Mouse (Mus musculus) lung, postnatal 10 days (tissue): ENCODE data around the gene Styk1.
"Not testable (repeated sequence)": the region's sequence is repeated elsewhere in the genome, so short reads cannot be mapped to it uniquely, and the experiment has no call there.

Experiments
- DNase-seq: peaks from one replicate; pipeline ENCODE4 v3.0.0; 2021

Gene Styk1

DNA sequence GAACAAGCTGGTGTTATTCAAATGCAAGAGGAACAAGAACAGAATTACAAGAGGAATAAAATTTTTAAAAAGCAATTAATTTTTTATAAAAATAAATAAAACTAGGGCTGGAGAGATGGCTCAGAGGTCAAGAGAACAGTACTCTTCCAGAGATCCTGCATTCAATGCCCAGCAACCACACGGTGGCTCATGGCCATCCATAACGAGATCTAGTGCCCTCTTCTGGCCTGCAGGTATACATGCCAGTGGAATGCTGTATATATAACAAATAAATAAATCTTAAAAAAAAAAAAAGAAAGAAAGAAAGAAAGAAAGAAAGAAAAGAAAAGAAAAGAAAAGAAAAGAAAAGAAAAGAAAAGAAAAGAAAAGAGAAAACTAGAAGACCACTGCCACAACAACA is 63.0 kb downstream of the Styk1 start:
- peak; percentile 60 for DNase-seq

DNA sequence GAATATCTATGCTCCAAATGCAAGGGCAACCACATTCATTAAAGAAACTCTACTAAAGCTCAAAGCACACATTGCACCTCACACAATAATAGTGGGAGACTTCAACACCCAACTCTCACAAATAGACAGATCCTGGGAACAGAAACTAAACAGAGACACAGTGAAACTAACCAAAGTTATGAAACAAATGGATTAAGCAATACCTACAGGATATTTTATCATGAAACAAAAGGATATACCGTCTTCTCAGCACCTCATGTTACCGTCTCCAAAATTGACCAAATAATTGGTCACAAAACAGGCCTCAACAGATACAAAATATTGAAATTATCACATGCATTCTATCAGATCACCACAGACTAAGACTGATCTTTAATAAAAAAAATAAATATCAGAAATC is 75.2 kb downstream of the Styk1 start:
- DNase-seq, result not testable (repeated sequence)

DNA sequence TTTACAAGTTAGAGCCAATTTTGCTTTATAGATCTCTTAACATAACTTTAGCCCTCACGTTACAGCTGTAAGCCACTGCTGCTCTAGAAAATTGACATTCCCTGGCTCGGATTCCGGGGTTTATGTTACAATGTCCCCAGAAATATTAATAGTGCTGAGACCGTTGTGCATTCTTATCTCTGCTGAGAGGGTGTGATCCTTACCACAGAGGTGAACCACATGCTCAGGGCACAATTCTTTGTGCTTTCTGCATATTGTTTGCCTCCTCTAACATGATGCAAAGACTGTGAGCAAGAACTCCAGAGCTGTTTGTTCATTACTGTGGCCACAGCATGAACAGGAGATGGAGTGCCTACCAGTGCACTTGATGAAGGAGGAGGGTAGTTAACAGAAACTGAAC is 76.7 kb downstream of the Styk1 start:
- no peak for DNase-seq

DNA sequence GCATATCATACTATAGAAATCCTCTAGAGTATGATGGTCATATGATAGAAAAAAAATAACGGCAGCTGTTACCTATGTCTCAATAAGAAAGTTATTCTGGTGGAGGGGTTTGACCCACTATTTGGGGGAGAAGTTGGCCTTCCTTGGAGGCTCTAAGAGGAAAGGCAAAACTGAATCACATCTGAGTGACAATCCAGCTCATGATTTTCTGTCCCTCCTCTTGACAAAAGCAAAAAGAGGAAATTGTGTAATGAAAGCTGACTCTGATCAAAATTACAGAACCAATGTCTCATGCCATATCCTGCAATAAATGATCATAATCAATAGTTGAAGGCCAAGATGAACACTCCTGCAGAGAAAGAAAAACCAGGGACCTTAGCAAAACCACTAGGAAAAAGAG is 81.1 kb downstream of the Styk1 start:
- DNase-seq, result no peak

DNA sequence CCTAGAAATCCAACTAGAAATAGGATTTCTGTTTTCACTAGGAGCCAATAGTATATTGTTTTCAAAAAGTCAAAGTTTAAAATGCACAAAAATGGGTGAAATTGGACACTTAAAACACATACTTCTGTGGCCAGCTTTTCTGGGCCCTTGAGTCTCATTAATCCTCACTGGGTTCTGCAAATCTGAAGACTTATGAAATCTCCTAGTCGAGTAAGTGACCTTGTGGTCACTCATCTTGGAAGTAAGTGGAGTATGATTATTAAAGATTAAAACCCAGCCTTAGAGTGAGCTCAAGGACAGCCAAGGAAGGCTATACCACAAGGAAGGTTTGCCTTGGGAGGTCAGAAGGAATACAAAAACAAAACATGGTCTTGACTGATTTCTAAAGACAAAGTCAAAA is 83.1 kb downstream of the Styk1 start:
- DNase-seq, result no peak

DNA sequence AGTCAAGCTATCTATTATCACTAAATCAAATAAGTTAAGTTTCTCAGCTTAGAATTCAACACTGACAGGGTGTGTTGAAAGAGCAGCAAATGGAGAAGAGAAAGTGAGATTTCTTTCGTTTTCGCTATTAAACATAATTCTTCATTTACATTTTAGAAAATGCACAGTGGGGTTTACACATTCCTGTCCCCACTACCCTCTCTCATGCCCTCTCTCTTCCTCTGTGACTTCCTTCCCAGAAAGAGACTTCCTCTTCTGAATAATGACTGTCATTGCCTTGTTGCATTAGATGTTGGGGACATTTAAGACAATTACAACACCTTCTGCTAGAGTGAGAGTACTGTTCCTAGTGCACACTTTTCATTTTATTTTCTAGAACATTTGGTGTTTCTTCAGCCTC is 83.8 kb downstream of the Styk1 start:
- DNase-seq, result no peak

DNA sequence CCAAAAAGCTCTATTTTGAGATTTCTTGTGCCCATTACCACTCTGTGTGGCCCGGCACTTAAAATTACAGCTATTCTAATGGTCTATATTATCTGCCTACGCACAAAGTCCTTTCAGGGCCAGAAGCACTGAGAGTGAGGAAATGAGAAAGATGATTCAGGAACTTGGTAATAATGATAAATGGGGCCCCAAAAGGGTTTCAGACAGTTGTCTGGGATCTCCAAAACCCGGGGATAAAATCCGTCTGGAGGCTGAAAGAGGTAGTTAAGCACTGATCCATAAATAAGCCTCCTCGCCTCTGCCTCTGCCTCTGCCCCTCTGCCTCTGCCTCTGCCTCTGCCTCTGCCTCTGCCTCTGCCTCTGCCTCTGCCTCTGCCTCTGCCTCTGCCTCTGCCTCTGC is 89.2 kb downstream of the Styk1 start:
- DNase-seq, result no peak

DNA sequence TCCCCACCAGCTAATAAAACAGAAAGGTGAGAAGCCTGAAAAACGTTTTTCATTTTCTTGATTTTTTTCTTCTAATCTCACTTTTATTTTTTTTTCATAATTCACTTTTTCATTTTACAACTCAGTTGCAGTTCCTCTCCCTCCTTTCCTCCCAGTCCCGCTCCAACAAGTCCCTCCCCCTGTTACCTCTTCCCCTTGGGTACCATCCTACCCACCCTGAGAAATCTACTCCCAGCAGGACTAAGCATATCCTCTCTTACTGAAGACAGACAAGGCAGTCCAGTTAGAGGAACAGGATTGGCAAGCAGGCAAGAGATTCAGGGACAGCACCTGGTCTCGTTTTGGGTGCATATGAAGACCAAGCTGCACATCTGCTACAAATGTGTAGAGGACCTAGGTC is 90.6 kb downstream of the Styk1 start:
- no peak for DNase-seq

DNA sequence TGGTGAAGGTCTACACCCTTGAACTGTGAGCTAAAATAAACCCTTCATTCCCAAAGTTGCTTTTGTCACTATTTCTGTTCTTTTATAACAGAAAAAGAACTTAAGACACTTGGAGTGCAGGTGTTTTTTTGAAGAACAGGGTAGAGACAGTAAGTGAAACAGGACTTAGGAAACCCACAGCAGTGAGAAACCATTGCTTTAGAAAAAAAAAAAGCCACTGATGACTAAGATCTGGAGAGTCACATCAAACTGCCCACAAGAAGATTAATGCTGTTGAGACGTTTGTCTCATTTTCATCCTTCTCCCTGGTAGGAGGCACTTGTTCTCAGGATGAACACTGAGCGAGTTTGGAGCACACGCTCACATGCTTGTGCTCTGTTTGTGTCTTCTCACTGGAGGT is 91.4 kb downstream of the Styk1 start:
- DNase-seq, result no peak
